Mouse (Mus musculus) erythroblast, embryonic 14.5 days (primary cell): ENCODE results near the gene Zfp536.

Experiments
- GATA1 ChIP-seq: IDR thresholded peaks from 2 replicates; pipeline ENCODE4 v1.6.1; 2012; ENCODE audit warnings: low read length, inconsistent platforms, mixed read lengths
- TAL1 ChIP-seq: IDR thresholded peaks from 3 replicates; pipeline ENCODE4 v1.6.1; 2012; ENCODE audit warnings: low read length, inconsistent platforms, mixed read lengths

GRCm38 (mm10) chr7:37581262-37581661, 192.2 kb downstream of the Zfp536 start:
- TF ChIP-seq TAL1 (no peak), GATA1 (no peak)
